Mouse (Mus musculus) hindbrain, embryonic 10.5 days (tissue): ENCODE measurements around the gene Pphln1. TPM values are rescaled to one million over a fixed set of nuclear protein-coding genes. Genes with fewer than 3 reads are reported as not detected.

Experiments
- DNase-seq: peaks from one replicate; pipeline ENCODE4 v3.0.0-alpha.2; 2017; ENCODE audit warnings: low spot score
- H3K27ac ChIP-seq: fragments of 300-500 bp; sonication (generic); 2 replicates; pipeline ENCODE4 v1.5.1; 2016; ENCODE audit warnings: mild to moderate bottlenecking, moderate library complexity
- H3K27me3 ChIP-seq: fragments of 300-500 bp; sonication (generic); 2 replicates; pipeline ENCODE4 v1.6.1; 2016; ENCODE audit warnings: mild to moderate bottlenecking; ENCODE audit not compliant: poor library complexity, insufficient read depth, severe bottlenecking
- H3K36me3 ChIP-seq: fragments of 300-500 bp; sonication (generic); 2 replicates; pipeline ENCODE4 v1.6.1; 2016; ENCODE audit warnings: mild to moderate bottlenecking, moderate library complexity
- H3K4me1 ChIP-seq: fragments of 300-500 bp; sonication (generic); replicated peaks from 2 replicates; pipeline ENCODE4 v1.6.1; 2016; ENCODE audit warnings: mild to moderate bottlenecking
- H3K4me3 ChIP-seq: fragments of 300-500 bp; sonication (generic); 2 replicates; pipeline ENCODE4 v1.5.1; 2016; ENCODE audit warnings: mild to moderate bottlenecking, moderate library complexity
- H3K9me3 ChIP-seq: fragments of 300-500 bp; sonication (generic); 2 replicates; pipeline ENCODE4 v1.6.1; 2016; ENCODE audit warnings: mild to moderate bottlenecking, moderate library complexity
- WGBS: fragments of 180-500 bp; shearing (Covaris S2); methylation state at CpG from one replicate; pipeline ENCODE4 v1.1.7; 2016; 5-methylcytosine and 5-hydroxymethylcytosine counted together
- polyA plus RNA-seq: library from polyadenylated mRNA; unstranded; fragments of >200 nt; fragmentation: Nextera tagmentation; extraction: Ambion mirVana; gene quantifications from 2 replicates; pipeline ENCODE4 v1.2.1, GENCODE M21; 2016

The Pphln1 gene
- polyA plus RNA-seq, 1 experiment from 2014 or later, result 86.0 TPM

- no peak for DNase-seq
- peaks cover 3% of the 10 kb centered on the region; the same call in 1 of the 2 replicates for H3K4me1 ChIP-seq
- no peaks in the 10 kb centered on the region for H3K27me3 ChIP-seq
- peaks cover 63% of the 10 kb centered on the region for H3K36me3 ChIP-seq
- H3K27ac ChIP-seq, result no peak overlapping the region
- 95% methylated on average over 3 of the region's 3 CpGs for WGBS
- no peaks in the 10 kb centered on the region for H3K9me3 ChIP-seq
- no peak overlapping the region for H3K4me3 ChIP-seq
Observed at GRCm38 (mm10) chr15:93448862-93449261, 50.7 kb downstream of the Pphln1 start.

GRCm38 (mm10) chr15:93453296-93453695 lies 55.1 kb downstream of the Pphln1 start:
- no peaks in the 10 kb centered on the region for H3K9me3 ChIP-seq
- no peak for DNase-seq
- no peak overlapping the region for H3K4me3 ChIP-seq
- 74% methylated on average over 1 of the region's 1 CpGs for WGBS
- no peak overlapping the region for H3K27ac ChIP-seq
- no peaks in the 10 kb centered on the region for H3K27me3 ChIP-seq
- H3K36me3 ChIP-seq, result peaks cover 59% of the 10 kb centered on the region
- no peaks in the 10 kb centered on the region for H3K4me1 ChIP-seq

- H3K27me3 ChIP-seq, result no peaks in the 10 kb centered on the region
- peaks cover 55% of the 10 kb centered on the region for H3K36me3 ChIP-seq
- H3K4me1 ChIP-seq, result no peaks in the 10 kb centered on the region
- H3K9me3 ChIP-seq, result no peaks in the 10 kb centered on the region
- no peak overlapping the region for H3K27ac ChIP-seq
- no peak for DNase-seq
- H3K4me3 ChIP-seq, result no peak overlapping the region
Observed at GRCm38 (mm10) chr15:93456005-93456404, 57.9 kb downstream of the Pphln1 start.

- Histone ChIP-seq H3K9me3 (no peaks in the 10 kb centered on the region), H3K27me3 (no peaks in the 10 kb centered on the region), H3K27ac (no peak overlapping the region), H3K36me3 (peaks cover 59% of the 10 kb centered on the region), H3K4me3 (no peak overlapping the region), H3K4me1 (no peaks in the 10 kb centered on the region)
- 66% methylated on average over 5 of the region's 5 CpGs for WGBS
- DNase-seq, result no peak
Observed at GRCm38 (mm10) chr15:93459422-93459821, 61.3 kb downstream of the Pphln1 start.

GRCm38 (mm10) chr15:93461066-93461465 lies 62.9 kb downstream of the Pphln1 start:
- H3K4me3 ChIP-seq, result no peak overlapping the region
- no peaks in the 10 kb centered on the region for H3K27me3 ChIP-seq
- H3K27ac ChIP-seq, result no peak overlapping the region
- no peak for DNase-seq
- no peaks in the 10 kb centered on the region for H3K9me3 ChIP-seq
- no peaks in the 10 kb centered on the region for H3K4me1 ChIP-seq
- peaks cover 67% of the 10 kb centered on the region for H3K36me3 ChIP-seq
- WGBS, result 95% methylated on average over 23 of the region's 23 CpGs

GRCm38 (mm10) chr15:93471651-93472050 lies 73.5 kb downstream of the Pphln1 start:
- 58% methylated on average over 12 of the region's 12 CpGs for WGBS
- no peak for DNase-seq

GRCm38 (mm10) chr15:93472089-93472488 lies 73.9 kb downstream of the Pphln1 start:
- 40% methylated on average over 1 of the region's 1 CpGs for WGBS
- Histone ChIP-seq H3K4me3 (no peak overlapping the region), H3K4me1 (peaks cover 13% of the 10 kb centered on the region), H3K9me3 (no peaks in the 10 kb centered on the region), H3K36me3 (peaks cover 2% of the 10 kb centered on the region; the same call in 1 of the 2 replicates), H3K27ac (no peak overlapping the region), H3K27me3 (no peaks in the 10 kb centered on the region)
- no peak for DNase-seq

More at GRCm38 (mm10) chr15:93471651-93472050, 73.5 kb downstream of the Pphln1 start:
- Histone ChIP-seq H3K4me1 (peaks cover 13% of the 10 kb centered on the region), H3K27ac (no peak overlapping the region), H3K4me3 (no peak overlapping the region), H3K9me3 (no peaks in the 10 kb centered on the region), H3K36me3 (peaks cover 3% of the 10 kb centered on the region; the same call in 1 of the 2 replicates), H3K27me3 (no peaks in the 10 kb centered on the region)

- WGBS, result 93% methylated on average over 3 of the region's 3 CpGs
- no peaks in the 10 kb centered on the region for H3K27me3 ChIP-seq
- no peak overlapping the region for H3K4me3 ChIP-seq
- no peak for DNase-seq
- H3K27ac ChIP-seq, result no peak overlapping the region
- peaks cover 4% of the 10 kb centered on the region; the same call in 1 of the 2 replicates for H3K36me3 ChIP-seq
- H3K9me3 ChIP-seq, result no peaks in the 10 kb centered on the region
- H3K4me1 ChIP-seq, result peaks cover 13% of the 10 kb centered on the region
Observed at GRCm38 (mm10) chr15:93474277-93474676, 76.1 kb downstream of the Pphln1 start.

GRCm38 (mm10) chr15:93475688-93476087 lies 77.5 kb downstream of the Pphln1 start:
- no peaks in the 10 kb centered on the region for H3K27me3 ChIP-seq
- no peaks in the 10 kb centered on the region for H3K9me3 ChIP-seq
- no peak overlapping the region for H3K27ac ChIP-seq
- peaks cover 4% of the 10 kb centered on the region; the same call in 1 of the 2 replicates for H3K36me3 ChIP-seq
- no peak overlapping the region for H3K4me3 ChIP-seq
- WGBS, result 73% methylated on average over 8 of the region's 8 CpGs
- DNase-seq, result no peak
- peaks cover 13% of the 10 kb centered on the region for H3K4me1 ChIP-seq

- no peaks in the 10 kb centered on the region for H3K27me3 ChIP-seq
- 95% methylated on average over 4 of the region's 4 CpGs for WGBS
- no peak for DNase-seq
Observed at GRCm38 (mm10) chr15:93477729-93478128, 79.6 kb downstream of the Pphln1 start.

GRCm38 (mm10) chr15:93478676-93479075 lies 80.5 kb downstream of the Pphln1 start:
- WGBS, result 86% methylated on average over 3 of the region's 3 CpGs
- Histone ChIP-seq H3K27me3 (no peaks in the 10 kb centered on the region), H3K9me3 (no peaks in the 10 kb centered on the region), H3K27ac (no peak overlapping the region), H3K36me3 (peaks cover 4% of the 10 kb centered on the region; the same call in 1 of the 2 replicates), H3K4me1 (no peaks in the 10 kb centered on the region), H3K4me3 (no peak overlapping the region)
- no peak for DNase-seq

More at GRCm38 (mm10) chr15:93477729-93478128, 79.6 kb downstream of the Pphln1 start:
- Histone ChIP-seq H3K9me3 (no peaks in the 10 kb centered on the region), H3K4me3 (no peak overlapping the region), H3K27ac (no peak overlapping the region), H3K4me1 (peaks cover under 1% of the 10 kb centered on the region; the same call in 1 of the 2 replicates), H3K36me3 (peaks cover 4% of the 10 kb centered on the region; the same call in 1 of the 2 replicates)

GRCm38 (mm10) chr15:93479445-93479844 lies 81.3 kb downstream of the Pphln1 start:
- Histone ChIP-seq H3K4me1 (no peaks in the 10 kb centered on the region), H3K9me3 (no peaks in the 10 kb centered on the region), H3K27me3 (no peaks in the 10 kb centered on the region), H3K36me3 (peaks cover 4% of the 10 kb centered on the region; the same call in 1 of the 2 replicates), H3K4me3 (no peak overlapping the region), H3K27ac (no peak overlapping the region)
- 82% methylated on average over 4 of the region's 4 CpGs for WGBS
- DNase-seq, result no peak

- Histone ChIP-seq H3K4me3 (no peak overlapping the region), H3K9me3 (no peaks in the 10 kb centered on the region), H3K27me3 (no peaks in the 10 kb centered on the region), H3K4me1 (no peaks in the 10 kb centered on the region), H3K27ac (no peak overlapping the region), H3K36me3 (peaks cover 4% of the 10 kb centered on the region; the same call in 1 of the 2 replicates)
- WGBS, result 94% methylated on average over 10 of the region's 10 CpGs
- DNase-seq, result no peak
Observed at GRCm38 (mm10) chr15:93481112-93481511, 83.0 kb downstream of the Pphln1 start.

GRCm38 (mm10) chr15:93484261-93484710 lies 86.1 kb downstream of the Pphln1 start:
- H3K9me3 ChIP-seq, result no peaks in the 10 kb centered on the region
- no peak for DNase-seq
- no peak overlapping the region for H3K4me3 ChIP-seq
- H3K36me3 ChIP-seq, result peaks cover 16% of the 10 kb centered on the region
- WGBS, result 85% methylated on average over 7 of the region's 7 CpGs
- no peak overlapping the region for H3K27ac ChIP-seq
- no peaks in the 10 kb centered on the region for H3K4me1 ChIP-seq
- H3K27me3 ChIP-seq, result no peaks in the 10 kb centered on the region
